Mouse (Mus musculus): ENCODE data around the gene Tnfsf9.

Gene Tnfsf9

GRCm38 (mm10) chr17:57095855-57096622 lies 9.1 kb upstream of the Tnfsf9 start:
- DNase-seq (ENCODE audit: low spot score in 2 of 2) = no peak

GRCm38 (mm10) chr17:57096623-57096920 lies 8.6 kb upstream of the Tnfsf9 start:
- peak; percentile 60 to 80 for DNase-seq (ENCODE audit: low spot score in 2 of 2)

- no peak for DNase-seq (ENCODE audit: low spot score in 2 of 2)
These were observed 6.8 kb upstream of the Tnfsf9 start for GRCm38 (mm10) chr17:57098321-57098720.

- DNase-seq (ENCODE audit: low spot score in 2 of 2) = no peak
These were observed 5.3 kb upstream of the Tnfsf9 start for GRCm38 (mm10) chr17:57099629-57100325.

GRCm38 (mm10) chr17:57102276-57102675 lies 2.8 kb upstream of the Tnfsf9 start:
- no peak for DNase-seq (ENCODE audit: low spot score in 2 of 2)

GRCm38 (mm10) chr17:57104496-57104895 lies 629 bp upstream of the Tnfsf9 start:
- no peak for DNase-seq (ENCODE audit: low spot score in 2 of 2)

GRCm38 (mm10) chr17:57106035-57106368 lies 877 bp downstream of the Tnfsf9 start:
- DNase-seq (ENCODE audit: low spot score in 2 of 2) = no peak

GRCm38 (mm10) chr17:57107064-57107463 lies 1.9 kb downstream of the Tnfsf9 start:
- no peak for DNase-seq (ENCODE audit: low spot score in 2 of 2)

GRCm38 (mm10) chr17:57108040-57108665 lies 3.0 kb downstream of the Tnfsf9 start:
- DNase-seq (ENCODE audit: low spot score in 2 of 2) = no peak

GRCm38 (mm10) chr17:57108666-57109171 lies 3.6 kb downstream of the Tnfsf9 start:
- DNase-seq (ENCODE audit: low spot score in 2 of 2) = no peak

- no peak for DNase-seq (ENCODE audit: low spot score in 2 of 2)
These were observed 4.9 kb downstream of the Tnfsf9 start for GRCm38 (mm10) chr17:57110005-57110404.

- no peak for DNase-seq (ENCODE audit: low spot score in 2 of 2)
These were observed 7.8 kb downstream of the Tnfsf9 start for GRCm38 (mm10) chr17:57112768-57113474.

- no peak for DNase-seq (ENCODE audit: low spot score in 2 of 2)
These were observed 11.7 kb downstream of the Tnfsf9 start for GRCm38 (mm10) chr17:57116801-57117200.

GRCm38 (mm10) chr17:57118524-57119349 lies 13.6 kb downstream of the Tnfsf9 start:
- DNase-seq (ENCODE audit: low spot score in 2 of 2) = no peak

GRCm38 (mm10) chr17:57121856-57122255 lies 16.7 kb downstream of the Tnfsf9 start:
- DNase-seq (ENCODE audit: low spot score in 2 of 2) = no peak

GRCm38 (mm10) chr17:57123192-57124118 lies 18.3 kb downstream of the Tnfsf9 start:
- DNase-seq (ENCODE audit: low spot score in 2 of 2) = no peak

GRCm38 (mm10) chr17:57124792-57125191 lies 19.7 kb downstream of the Tnfsf9 start:
- no peak for DNase-seq (ENCODE audit: low spot score in 2 of 2)

GRCm38 (mm10) chr17:57125853-57126622 lies 20.9 kb downstream of the Tnfsf9 start:
- no peak for DNase-seq (ENCODE audit: low spot score in 2 of 2)

- no peak for DNase-seq (ENCODE audit: low spot score in 2 of 2)
These were observed 26.7 kb downstream of the Tnfsf9 start for GRCm38 (mm10) chr17:57131793-57132192.

Measured in spleen, postnatal 14 days (tissue).